Mouse (Mus musculus) heart, postnatal 10 days (tissue): ENCODE data around the gene Plekhg5. TPM values are rescaled to one million over a fixed set of nuclear protein-coding genes. Genes with fewer than 3 reads are reported as not detected.
A peak's percentile ranks its signal among the peaks of the same experiment; 100 is the strongest.

Source experiments
- DNase-seq, 2 experiments: peaks; one replicate each; pipeline ENCODE4 v3.0.0; 2021
- intact Hi-C: fragments of 180-260 bp; cut with DNase I; formaldehyde crosslinking; loops from one replicate; pipeline ENCODE4 v1.15.1; 2025
- total RNA-seq, 2 experiments: library from RNA; stranded (reverse); gene quantifications; 2 replicates each; pipeline ENCODE4 v1.2.3; 2021

Gene Plekhg5
- total RNA-seq, 2 experiments from 2014 or later: 33.5 to 35.8 TPM

DNA sequence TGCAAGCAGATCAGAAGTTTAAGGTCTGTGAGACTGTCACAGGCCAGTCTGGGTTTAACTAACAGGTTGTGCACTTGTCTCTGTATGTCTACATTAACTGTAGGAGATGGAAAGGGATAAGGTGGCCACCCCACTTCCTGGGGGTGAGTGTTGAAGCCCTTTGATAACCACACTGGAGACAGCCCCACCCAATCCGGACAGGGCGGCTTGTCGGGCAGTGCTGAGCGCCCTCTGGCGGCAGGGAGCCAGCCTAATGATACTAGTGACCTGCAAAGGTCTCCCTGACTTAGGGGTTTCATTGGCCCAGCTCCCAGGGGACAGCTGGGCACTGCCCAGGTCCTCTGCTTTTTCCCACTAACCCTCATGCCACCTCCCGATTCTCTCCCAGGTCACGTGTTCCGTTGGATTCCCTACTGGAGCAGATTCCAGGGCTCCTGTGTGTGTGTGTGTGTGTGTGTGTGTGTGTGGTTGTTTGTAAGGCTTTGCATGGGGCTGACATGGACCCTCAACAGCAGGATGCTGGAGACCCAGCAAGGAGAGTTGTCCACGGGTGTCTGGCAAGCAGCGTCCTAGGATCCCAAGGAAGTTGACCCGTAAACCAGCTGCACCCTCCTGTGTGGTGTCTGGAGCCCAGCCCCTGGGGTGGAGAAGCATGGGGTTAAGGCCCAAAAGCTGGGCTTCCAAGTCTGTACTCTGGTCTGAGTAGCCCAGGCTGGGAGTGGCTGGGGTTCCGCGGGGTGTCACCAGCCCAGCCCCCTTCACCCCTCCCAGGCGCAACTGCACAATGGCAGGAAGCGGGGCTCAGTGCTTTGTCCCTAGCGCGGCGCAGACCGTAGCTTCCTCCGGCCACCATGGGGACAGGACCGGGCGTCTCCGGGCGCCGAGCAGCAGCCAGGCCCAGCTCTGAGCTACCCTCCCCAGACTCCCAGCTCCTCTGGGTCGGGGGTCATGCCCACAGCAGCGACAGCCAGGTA, 23.9 kb downstream of the Plekhg5 start:
- intact Hi-C loops: loop anchor here (2.0 kb wide), 2 partner anchors 57 to 115 kb away; partner anchors contain the start of genes Nol9 and Tas1r1
- DNase-seq: peak; percentile 82 to 87

DNA sequence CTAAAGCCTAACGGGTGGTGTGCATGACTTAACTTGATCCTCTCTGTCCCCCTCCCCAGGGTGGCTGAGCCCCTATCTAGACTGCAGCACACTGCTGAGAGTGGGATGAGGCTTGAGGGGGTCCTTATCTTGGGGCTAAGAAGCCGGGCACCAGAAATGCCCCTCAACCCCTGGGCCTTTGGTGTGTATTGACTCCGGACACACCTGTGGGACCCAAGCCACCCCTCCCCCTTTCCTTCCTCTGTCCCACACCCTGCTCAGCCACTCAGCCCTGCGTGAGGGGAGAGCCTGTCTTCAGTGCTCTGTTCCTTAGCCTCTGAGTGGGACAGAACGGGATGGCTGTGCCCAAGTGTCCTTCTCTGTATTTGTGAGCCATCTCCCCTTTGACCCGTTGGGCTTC, 24.6 kb downstream of the Plekhg5 start:
- DNase-seq: peak in 1 of 2 experiments; percentile 44
- intact Hi-C loops: loop anchor here (2.0 kb wide), 2 partner anchors 58 to 116 kb away; partner anchors contain the start of genes Nol9 and Tas1r1

DNA sequence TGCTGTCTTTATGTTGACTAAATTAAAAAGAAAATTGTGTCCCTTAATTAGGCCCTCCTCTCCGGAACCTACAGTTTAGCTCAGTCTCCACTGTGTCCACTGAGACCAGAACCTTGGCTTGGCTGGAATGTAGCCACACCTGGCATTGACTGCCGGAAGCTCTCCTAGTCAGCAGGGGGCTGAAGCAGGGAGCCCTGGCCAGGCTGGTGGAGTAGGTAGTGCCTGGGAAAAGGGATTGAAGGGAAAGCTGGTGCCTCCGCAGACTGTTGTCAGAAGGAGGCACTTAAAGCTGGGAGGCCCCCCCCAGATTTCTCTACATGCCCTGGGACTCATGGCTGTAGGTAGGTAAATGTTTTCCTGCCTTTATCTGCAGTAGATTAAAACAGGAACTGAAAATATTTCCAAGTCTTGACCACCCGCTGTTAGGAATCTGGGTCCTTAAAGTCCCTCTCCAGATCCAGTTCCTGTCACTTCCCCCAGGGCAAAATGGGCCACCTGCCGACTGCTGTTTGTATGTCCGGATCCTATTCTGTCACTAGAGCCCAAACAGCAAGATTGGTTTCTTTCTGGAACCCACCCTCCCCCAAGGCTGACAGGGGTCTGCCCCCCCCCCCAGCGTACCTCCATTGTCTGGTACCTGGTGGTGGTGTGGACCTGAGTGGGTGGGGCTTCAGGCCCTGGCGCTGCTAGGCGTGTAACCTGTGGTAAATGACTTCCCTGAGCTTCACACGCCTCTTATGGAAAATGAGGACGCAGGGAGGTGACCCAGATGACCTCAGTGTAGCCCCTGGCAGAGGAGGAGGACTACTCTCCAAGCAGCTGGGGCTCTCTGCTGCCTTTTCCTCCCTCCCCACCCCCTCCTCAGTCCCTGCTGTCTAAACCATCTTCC, 25.9 kb downstream of the Plekhg5 start:
- intact Hi-C loops: loop anchor here (2.0 kb wide), 2 partner anchors 59 to 117 kb away; partner anchors contain the start of genes Nol9 and Tas1r1
- no peak for DNase-seq

DNA sequence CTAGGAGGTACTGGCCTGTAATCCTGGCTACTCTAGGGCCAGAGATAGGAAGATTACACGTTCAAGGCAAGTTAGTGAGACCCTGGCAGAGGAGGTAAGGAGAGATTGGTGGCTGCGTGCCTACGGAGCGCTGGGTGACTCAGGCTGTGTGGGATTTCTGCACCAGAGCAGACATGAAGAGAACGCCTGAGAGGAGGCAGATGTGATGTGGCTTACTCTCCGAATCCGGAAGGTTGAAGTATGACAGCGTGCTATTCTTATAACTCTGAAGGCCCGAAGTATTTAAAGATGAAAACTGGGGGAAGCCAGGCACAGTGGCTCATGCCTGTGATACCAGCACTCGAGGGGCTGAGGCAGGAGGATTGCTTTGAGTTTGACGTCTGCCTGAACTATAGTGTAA, 28.2 kb downstream of the Plekhg5 start:
- no peak for DNase-seq
- intact Hi-C loops: no loop called here

DNA sequence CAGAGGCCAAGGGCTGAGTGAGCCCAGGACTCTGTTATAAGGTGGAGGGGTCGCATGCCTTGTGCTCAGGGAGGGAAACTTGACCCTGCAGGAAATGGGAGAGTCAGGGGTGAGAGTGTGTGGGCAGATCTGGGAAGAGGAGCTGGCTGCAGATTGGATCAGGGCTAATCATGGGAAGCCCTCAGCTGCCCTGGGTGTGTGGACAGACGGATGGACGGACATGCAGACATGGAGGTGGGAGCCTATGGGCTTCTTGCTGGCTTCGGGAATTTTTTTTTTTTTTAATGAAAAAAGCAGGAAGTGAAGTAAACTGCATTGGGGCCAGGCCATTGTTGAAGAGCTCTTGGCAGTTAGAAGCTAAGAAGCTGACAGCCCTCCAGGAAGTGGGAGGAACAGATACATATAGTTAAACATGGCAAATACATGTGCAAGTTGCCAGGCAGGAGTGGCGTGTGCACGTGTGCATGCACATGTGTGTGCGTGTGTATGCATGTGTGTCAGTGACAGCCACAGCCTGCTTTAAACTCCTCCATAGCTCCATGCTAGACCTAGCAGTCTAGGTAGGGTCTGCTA, 28.9 kb downstream of the Plekhg5 start:
- peak in 1 of 2 experiments; percentile 35 for DNase-seq
- intact Hi-C loops: no loop called here

DNA sequence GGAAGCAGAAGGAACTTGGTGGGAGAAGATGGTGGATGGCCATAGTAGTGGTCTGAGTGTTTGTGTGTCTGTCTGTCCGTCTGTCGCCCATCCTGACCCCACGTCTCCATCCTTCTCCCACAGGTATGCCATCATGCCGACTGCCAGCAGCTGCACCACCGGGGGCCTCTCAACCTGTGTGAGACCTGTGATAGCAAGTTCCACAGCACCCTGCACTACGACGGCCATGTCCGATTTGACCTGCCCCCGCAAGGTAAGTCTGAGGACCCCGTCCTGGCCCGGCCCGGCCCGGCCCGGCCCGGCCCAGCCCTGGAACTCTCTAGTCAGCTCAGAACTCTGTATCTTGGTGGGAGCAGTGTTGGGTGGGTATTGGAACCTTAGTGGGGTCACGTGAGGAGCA, 29.6 kb downstream of the Plekhg5 start:
- intact Hi-C loops: no loop called here
- no peak for DNase-seq

DNA sequence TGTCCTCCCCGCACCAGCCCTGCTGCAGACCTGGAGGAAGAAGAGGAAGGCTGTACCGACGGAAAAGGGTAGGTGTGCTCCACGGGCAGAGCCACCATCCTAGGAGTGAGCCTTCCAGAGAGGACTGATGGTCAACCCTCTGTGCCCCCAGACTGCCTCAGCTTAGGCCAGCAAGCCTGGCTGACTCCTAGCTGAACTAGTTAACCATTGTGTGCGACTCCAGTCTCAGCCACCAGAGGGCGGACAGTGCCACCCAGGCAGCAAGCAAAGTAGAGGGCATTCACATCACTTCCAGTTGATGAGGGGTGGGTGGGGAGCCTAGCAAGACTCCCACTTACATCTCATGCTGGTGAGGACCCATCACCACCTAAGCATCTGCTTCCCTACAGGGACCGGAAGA, 30.7 kb downstream of the Plekhg5 start:
- intact Hi-C loops: no loop called here
- DNase-seq: peak; percentile 78 to 87

DNA sequence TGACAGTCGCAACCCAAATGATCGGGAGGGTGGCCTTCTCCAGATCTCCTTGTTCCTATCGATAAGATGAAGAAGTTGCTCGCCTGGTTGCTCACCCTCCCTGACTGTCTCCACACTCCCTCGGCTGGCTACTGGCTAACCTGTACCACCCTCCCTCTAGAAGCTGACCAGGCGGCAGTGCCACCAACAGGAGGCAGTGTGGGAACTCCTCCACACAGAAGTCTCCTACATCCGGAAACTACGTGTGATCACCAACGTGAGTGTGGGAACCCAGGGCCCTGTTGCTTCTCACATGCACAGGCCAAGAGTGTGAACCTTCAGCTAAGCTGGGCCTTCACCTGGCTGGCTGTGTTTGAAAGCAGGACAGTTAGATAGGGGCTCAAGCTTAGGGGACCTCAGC, 34.4 kb downstream of the Plekhg5 start:
- intact Hi-C loops: no loop called here
- DNase-seq: no peak

DNA sequence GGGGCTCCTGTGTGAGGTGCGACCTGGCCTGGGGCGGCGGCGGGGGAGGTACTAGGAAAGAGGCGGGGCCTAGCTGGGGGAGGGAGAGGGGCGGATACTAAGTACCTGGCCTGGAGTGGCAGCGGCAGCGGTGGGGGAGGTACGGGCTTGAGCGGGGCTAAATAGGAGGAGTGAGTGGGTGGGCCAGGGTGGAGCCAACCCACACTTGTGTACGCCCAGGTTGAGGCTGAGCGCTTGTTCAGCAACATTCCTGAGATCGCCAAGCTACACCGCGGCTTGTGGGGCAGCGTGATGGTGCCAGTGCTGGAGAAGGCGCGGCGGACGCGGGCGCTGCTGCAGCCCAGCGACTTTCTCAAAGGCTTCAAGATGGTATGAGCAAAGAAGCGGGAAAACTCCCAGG, 35.2 kb downstream of the Plekhg5 start:
- intact Hi-C loops: no loop called here
- DNase-seq: no peak

DNA sequence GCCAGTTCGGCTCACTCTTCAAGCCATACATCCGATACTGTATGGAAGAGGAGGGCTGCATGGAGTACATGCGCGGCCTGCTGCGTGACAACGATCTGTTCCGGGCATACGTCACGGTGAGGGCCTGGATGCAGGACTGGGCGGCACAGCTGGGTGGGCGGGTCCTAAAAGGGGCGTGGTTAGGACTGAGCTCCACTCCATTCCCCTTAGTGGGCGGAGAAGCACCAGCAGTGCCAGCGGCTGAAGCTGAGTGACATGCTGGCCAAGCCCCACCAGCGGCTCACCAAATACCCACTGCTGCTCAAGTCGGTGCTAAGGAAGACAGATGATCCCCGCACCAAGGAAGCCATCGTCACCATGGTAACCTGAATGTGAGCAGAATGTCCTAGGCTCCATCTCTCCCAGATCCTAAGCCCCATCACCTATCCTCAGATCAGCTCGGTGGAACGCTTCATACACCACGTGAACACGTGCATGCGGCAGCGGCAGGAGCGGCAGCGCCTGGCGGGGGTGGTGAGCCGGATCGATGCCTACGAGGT, 35.7 kb downstream of the Plekhg5 start:
- intact Hi-C loops: no loop called here
- no peak for DNase-seq

DNA sequence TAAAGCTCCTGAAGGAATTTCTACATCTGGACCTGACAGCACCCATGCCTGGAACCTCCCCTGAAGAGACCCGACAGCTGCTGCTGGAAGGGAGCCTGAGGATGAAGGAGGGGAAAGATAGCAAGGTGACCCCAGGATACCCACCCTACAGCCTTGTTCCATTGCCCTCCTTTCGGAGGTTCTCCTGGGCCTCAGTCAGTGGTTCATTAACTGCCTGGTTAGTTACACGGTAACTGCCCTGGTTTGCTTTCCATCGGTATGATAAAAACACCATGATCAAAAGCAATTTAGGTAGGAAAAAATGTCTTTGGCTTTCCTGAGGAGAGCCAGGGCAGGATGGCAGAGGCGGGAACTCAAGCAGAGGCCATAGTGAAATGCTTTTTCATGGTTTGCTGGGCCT, 36.4 kb downstream of the Plekhg5 start:
- DNase-seq: no peak
- intact Hi-C loops: no loop called here

DNA sequence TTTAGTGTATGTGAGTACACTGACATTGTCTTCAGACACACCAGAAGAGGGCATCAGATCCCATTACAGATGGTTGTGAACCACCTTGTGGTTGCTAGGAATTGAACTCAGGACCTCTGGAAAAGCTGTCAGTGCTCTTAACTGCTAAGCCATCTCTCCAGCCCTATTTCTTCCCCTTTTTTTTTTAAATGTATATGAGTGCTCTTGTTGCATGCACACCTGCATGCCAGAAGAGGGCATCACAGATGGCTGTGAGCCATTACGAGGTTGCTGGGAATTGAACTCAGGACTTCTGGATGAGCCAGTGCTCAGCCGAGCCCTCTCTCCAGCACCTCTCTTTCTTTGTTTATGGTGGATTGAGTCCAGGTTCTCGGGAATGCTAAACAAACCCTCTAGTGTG, 37.2 kb downstream of the Plekhg5 start:
- no peak for DNase-seq
- intact Hi-C loops: no loop called here

DNA sequence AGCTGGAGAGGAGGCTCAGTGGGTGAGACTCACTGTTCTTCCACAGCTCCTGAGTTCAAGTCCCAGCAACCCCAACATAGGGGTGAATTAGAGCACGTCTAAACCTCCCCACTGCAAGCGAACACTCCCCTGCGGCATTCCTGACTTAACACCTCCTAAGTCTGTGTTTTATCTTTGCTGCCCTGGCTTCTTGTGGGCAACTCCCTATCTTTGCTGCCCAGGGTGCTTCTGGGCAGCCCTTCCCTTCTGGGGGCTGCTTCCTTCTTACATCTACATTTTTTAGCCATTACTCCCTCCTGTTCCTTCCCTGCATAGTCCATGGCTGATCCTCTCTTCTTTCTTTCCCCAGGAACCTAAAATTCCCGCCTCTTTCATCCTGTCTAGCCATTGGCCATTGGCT, 38.4 kb downstream of the Plekhg5 start:
- intact Hi-C loops: no loop called here
- DNase-seq: no peak

DNA sequence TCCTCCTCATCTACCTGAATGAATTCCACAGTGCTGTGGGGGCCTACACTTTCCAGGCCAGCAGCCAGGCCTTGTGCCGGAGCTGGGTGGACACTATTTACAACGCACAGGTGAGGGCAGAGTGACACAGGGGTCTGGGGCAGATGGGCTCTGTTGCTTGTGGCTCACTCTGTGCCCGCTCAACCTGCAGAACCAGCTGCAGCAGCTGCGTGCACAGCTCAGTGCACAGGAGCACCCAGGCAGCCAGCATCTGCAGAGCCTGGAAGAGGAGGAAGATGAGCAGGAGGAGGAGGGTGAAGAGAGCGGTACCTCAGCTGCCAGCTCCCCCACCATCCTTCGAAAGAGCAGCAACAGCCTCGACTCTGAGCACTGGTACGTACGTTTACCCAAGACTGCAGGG, 40.0 kb downstream of the Plekhg5 start:
- intact Hi-C loops: no loop called here
- DNase-seq: no peak

DNA sequence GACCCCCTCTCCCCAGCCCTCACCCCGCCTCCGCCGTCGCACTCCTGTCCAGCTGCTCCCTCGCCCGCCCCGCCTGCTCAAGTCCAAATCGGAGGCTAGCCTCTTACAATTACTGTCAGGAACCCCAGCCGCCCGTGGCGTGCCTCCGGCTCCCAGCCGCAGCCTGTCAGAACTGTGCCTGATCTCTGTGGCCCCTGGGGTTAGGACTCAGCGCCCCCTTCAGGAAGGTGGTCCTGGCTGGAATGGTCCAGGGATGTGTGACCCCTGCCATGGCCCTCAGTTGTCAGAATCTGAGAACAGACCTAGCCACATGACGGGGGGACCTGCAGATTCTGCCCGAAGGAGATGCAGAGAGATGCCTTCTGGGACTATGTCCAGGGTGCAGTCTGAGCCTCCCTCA, 41.8 kb downstream of the Plekhg5 start:
- intact Hi-C loops: no loop called here
- DNase-seq: no peak

DNA sequence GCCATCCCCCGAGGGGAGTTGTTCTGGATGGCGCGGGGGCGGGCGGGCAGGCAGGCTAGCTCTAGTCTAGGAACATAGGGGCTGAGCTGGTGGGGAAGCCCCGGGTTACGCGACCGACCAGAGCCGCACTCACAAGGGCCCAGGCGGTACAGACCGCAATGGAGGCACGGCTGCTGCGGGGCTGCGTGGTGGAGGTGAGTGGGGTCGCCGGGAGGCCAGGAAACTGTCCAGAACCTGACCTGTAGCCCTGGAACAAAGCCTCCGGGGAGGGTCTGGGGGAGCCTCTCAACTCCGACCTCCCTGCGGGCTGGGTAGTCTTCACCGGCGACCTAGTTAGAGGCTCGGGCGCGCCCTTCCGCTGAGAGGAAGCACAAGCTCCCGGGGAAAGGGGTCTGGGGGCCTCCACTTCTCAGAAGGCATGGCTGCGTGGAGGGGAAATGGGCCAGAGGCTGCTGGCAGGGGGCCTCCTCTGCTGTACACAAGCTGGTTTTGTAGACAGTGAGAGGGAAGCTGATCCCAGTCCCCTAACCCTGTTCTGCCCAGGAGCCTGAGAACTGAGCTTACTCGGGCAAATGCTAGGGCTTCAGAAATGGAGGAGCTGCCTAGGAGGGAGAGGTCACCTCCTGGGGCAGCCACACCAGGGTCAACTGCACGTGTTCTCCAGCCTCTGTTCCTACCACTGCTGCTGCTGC, 43.8 kb downstream of the Plekhg5 start, which contains the start of gene Tnfrsf25:
Gene Tnfrsf25 (plus strand): TSS at position 14 of the 692 bp plus-strand sequence.
- DNase-seq: no peak
- intact Hi-C loops: no loop called here

DNA sequence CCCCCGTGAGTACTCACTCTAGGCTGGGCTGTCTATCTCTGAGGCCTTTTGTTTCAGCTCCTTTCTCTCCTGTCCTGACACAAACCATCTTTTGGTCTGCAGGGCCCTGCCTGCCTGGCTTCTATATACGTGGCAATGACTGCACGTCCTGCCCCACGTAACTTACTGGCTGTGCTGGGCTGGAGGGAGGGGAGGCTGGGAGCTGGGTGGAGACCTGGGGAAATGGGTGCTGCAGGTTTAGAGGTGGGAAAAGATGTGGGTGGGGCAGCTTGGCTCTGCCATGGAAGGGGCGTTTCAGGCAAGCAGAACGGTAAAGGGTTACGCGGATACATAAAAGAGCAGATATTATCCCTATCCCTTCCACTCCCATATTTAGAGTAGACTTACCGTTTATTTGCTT, 45.2 kb downstream of the Plekhg5 start:
- intact Hi-C loops: no loop called here
- no peak for DNase-seq

DNA sequence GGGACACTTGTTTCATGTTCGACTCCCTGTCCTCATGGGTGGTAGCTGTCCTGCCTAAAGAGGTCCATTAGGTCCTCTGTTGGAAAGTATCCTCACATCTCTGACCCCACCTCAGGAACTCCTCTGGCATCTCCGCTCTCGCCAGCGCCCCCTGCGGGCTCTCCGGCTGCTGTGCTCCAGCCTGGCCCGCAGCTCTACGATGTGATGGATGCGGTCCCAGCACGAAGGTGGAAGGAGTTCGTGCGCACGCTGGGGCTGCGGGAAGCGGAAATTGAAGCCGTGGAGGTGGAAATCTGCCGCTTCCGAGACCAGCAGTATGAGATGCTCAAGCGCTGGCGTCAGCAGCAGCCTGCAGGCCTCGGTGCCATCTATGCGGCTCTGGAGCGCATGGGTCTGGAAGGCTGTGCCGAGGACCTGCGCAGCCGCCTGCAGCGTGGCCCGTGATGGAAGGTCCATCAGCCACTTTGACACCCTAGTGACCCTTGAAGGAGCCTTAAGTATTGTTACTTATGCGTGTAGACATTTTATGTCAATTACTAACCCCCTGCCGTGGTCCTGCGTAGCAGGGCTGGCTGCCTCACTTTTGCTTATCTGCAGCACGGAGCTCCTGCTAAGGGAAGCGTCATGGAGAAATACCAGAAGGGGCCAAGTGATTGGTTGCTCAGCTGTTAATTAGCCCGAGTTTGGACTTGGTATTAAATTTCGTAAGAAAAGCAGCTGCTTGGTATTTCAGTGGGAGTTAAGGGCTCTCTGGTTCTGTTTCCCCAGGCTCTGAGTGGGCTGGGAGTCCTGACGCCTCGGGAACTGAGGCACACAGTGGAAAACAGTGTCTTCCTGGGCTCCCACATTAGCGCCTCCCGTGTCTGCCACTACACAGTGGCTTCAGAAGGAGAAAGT, 47.3 kb downstream of the Plekhg5 start:
- DNase-seq: peak; percentile 42 to 68

More for the DNA sequence above, 47.3 kb downstream of the Plekhg5 start:
- intact Hi-C loops: no loop called here
